Mouse (Mus musculus) limb, embryonic 11.5 days (tissue): ENCODE data around the gene Ccdc85b. TPM values are rescaled to one million over a fixed set of nuclear protein-coding genes. Genes with fewer than 3 reads are reported as not detected.
"Not testable (repeated sequence)": the region's sequence is repeated elsewhere in the genome, so short reads cannot be mapped to it uniquely, and the experiment has no call there.

Experiments used
- ATAC-seq: fragments of 200-750 bp; cut with Nextera tagmentation; 2 replicates; pipeline ENCODE4 v1.8.0; 2017; ENCODE audit warnings: low read depth; ENCODE audit not compliant: insufficient number of reproducible peaks, low FRiP score, low TSS enrichment
- DNase-seq: peaks from one replicate; pipeline ENCODE4 v3.0.0-alpha.2; 2015; ENCODE audit warnings: low spot score
- H3K27ac ChIP-seq: fragments of 300-500 bp; sonication (generic); replicated peaks from 2 replicates; pipeline ENCODE4 v1.5.1; 2014; ENCODE audit warnings: low read depth, mild to moderate bottlenecking, low read length
- H3K27me3 ChIP-seq: fragments of 300-500 bp; sonication (generic); 2 replicates; pipeline ENCODE4 v1.6.1; 2014; ENCODE audit warnings: mild to moderate bottlenecking, low read length, mixed read lengths; ENCODE audit not compliant: control insufficient read depth, insufficient read depth
- H3K36me3 ChIP-seq: fragments of 300-500 bp; sonication (generic); 2 replicates; pipeline ENCODE4 v1.6.1; 2014; ENCODE audit warnings: mild to moderate bottlenecking, low read length, moderate library complexity, mixed read lengths; ENCODE audit not compliant: control insufficient read depth, insufficient read depth
- H3K4me1 ChIP-seq: fragments of 300-500 bp; sonication (generic); 2 replicates; pipeline ENCODE4 v1.6.1; 2014; ENCODE audit warnings: low read length, mixed read lengths; ENCODE audit not compliant: control insufficient read depth, insufficient read depth
- H3K4me2 ChIP-seq: fragments of 300-500 bp; sonication (generic); 2 replicates; pipeline ENCODE4 v1.6.1; 2014; ENCODE audit warnings: low read depth, mild to moderate bottlenecking, moderate library complexity; ENCODE audit not compliant: severe bottlenecking
- H3K4me3 ChIP-seq: fragments of 300-500 bp; sonication (generic); 2 replicates; pipeline ENCODE4 v1.5.1; 2014; ENCODE audit warnings: low read depth, low read length
- H3K9ac ChIP-seq: fragments of 300-500 bp; sonication (generic); 2 replicates; pipeline ENCODE4 v1.6.1; 2014; ENCODE audit warnings: mild to moderate bottlenecking, low read length
- H3K9me3 ChIP-seq: fragments of 300-500 bp; sonication (generic); 2 replicates; pipeline ENCODE4 v1.6.1; 2016; ENCODE audit warnings: low read length; ENCODE audit not compliant: control insufficient read depth
- WGBS: fragments of 180-500 bp; shearing (Covaris S2); extraction: QIAGEN DNeasy Blood & Tissue Kit; methylation state at CpG from one replicate; pipeline ENCODE4 v1.1.7; 2014; 5-methylcytosine and 5-hydroxymethylcytosine counted together
- polyA plus RNA-seq: library from polyadenylated mRNA; unstranded; fragments of >200 nt; fragmentation: Nextera tagmentation; extraction: Ambion mirVana; gene quantifications from 2 replicates; pipeline ENCODE4 v1.2.1, GENCODE M21; 2014

The Ccdc85b gene
- polyA plus RNA-seq, 1 experiment from 2014 or later, result 7.9 TPM

- Histone ChIP-seq H3K9ac (peak overlapping the region; percentile 94), H3K4me3 (peak overlapping the region; percentile 100), H3K27ac (peak overlapping the region; percentile 97), H3K9me3 (no peaks in the 10 kb centered on the region), H3K4me1 (peaks cover 9% of the 10 kb centered on the region; the same call in 1 of the 2 replicates), H3K4me2 (peak overlapping the region; percentile 59), H3K36me3 (peaks cover 23% of the 10 kb centered on the region), H3K27me3 (no peaks in the 10 kb centered on the region)
- ATAC-seq (peak; percentile 15; the same call in 1 of the 2 replicates), DNase-seq (peak; percentile 80)
- 0% methylated on average over 59 of the region's 59 CpGs for WGBS
Observed at GRCm38 (mm10) chr19:5490898-5491708, 33.4 kb upstream of the Ccdc85b start.

- peak within 1 kb of the TSS; percentile 94 for H3K9ac ChIP-seq
- peaks cover 9% of the 10 kb centered on the region; the same call in 1 of the 2 replicates for H3K4me1 ChIP-seq
- under 1% methylated on average over 62 of the region's 62 CpGs for WGBS
Observed at GRCm38 (mm10) chr19:5490313-5490897, 32.7 kb upstream of the Ccdc85b start, which contains the start of gene Cfl1. Gene Cfl1, plus strand, starts transcription at chr19:5490455.

GRCm38 (mm10) chr19:5489721-5490120 is 32.0 kb upstream of the Ccdc85b start:
- H3K9me3 ChIP-seq, ATAC-seq, DNase-seq, H3K9ac ChIP-seq, H3K4me1 ChIP-seq, H3K27me3 ChIP-seq: not testable (repeated sequence)
- peak overlapping the region; percentile 100; the same call in 1 of the 2 replicates for H3K4me3 ChIP-seq
- peaks cover 21% of the 10 kb centered on the region for H3K36me3 ChIP-seq
- WGBS, result 57% methylated on average over 10 of the region's 10 CpGs
- H3K4me2 ChIP-seq, result peak overlapping the region; percentile 20; the same call in 1 of the 2 replicates
- H3K27ac ChIP-seq, result peak overlapping the region; percentile 97; the same call in 1 of the 2 replicates

More at GRCm38 (mm10) chr19:5490313-5490897, 32.7 kb upstream of the Ccdc85b start, which contains the start of gene Cfl1:
- Histone ChIP-seq H3K4me2 (peak within 1 kb of the TSS; percentile 59), H3K27me3 (no peaks in the 10 kb centered on the region), H3K36me3 (peaks cover 20% of the 10 kb centered on the region), H3K27ac (peak within 1 kb of the TSS; percentile 97), H3K9me3 (no peaks in the 10 kb centered on the region), H3K4me3 (peak within 1 kb of the TSS; percentile 100)
- DNase-seq (peak; percentile 96), ATAC-seq (peak; percentile 45)

GRCm38 (mm10) chr19:5488878-5489571 is 31.3 kb upstream of the Ccdc85b start:
- under 1% methylated on average over 26 of the region's 26 CpGs for WGBS
- Histone ChIP-seq H3K9me3 (no peaks in the 10 kb centered on the region), H3K27me3 (no peaks in the 10 kb centered on the region), H3K9ac (peak overlapping the region; percentile 47), H3K27ac (peak overlapping the region; percentile 90), H3K4me1 (peaks cover 9% of the 10 kb centered on the region; the same call in 1 of the 2 replicates), H3K4me2 (peak overlapping the region; percentile 59), H3K36me3 (peaks cover 19% of the 10 kb centered on the region), H3K4me3 (peak overlapping the region; percentile 41)
- ATAC-seq, result peak; percentile 80
- DNase-seq, result peak; percentile 99

GRCm38 (mm10) chr19:5487768-5488550 is 30.3 kb upstream of the Ccdc85b start, which contains the start of gene Mus81:
Gene Mus81, minus strand, starts transcription at chr19:5488402.
- DNase-seq, result peak; percentile 99
- H3K4me2 ChIP-seq, result peak within 1 kb of the TSS; percentile 59
- ATAC-seq, result peak; percentile 80
- H3K4me1 ChIP-seq, result peaks cover 9% of the 10 kb centered on the region; the same call in 1 of the 2 replicates
- no peaks in the 10 kb centered on the region for H3K27me3 ChIP-seq
- H3K9ac ChIP-seq, result peak within 1 kb of the TSS; percentile 60
- peak within 1 kb of the TSS; percentile 41 for H3K4me3 ChIP-seq
- H3K36me3 ChIP-seq, result peaks cover 15% of the 10 kb centered on the region
- H3K9me3 ChIP-seq, result no peaks in the 10 kb centered on the region
- WGBS, result under 1% methylated on average over 39 of the region's 39 CpGs
- peak within 1 kb of the TSS; percentile 90 for H3K27ac ChIP-seq

GRCm38 (mm10) chr19:5486771-5487170 is 29.1 kb upstream of the Ccdc85b start:
- Histone ChIP-seq H3K36me3 (peaks cover 10% of the 10 kb centered on the region), H3K4me1 (peaks cover 4% of the 10 kb centered on the region; the same call in 1 of the 2 replicates), H3K4me2 (peak overlapping the region; percentile 59; the same call in 1 of the 2 replicates), H3K4me3 (no peak overlapping the region), H3K9me3 (no peaks in the 10 kb centered on the region), H3K9ac (no peak overlapping the region), H3K27ac (no peak overlapping the region), H3K27me3 (no peaks in the 10 kb centered on the region)
- no peak for DNase-seq
- no peak for ATAC-seq
- 90% methylated on average over 4 of the region's 4 CpGs for WGBS

- no peak for DNase-seq
- Histone ChIP-seq H3K4me2 (no peak overlapping the region), H3K4me3 (no peak overlapping the region), H3K36me3 (peaks cover 12% of the 10 kb centered on the region), H3K27ac (no peak overlapping the region), H3K27me3 (no peaks in the 10 kb centered on the region), H3K9ac (no peak overlapping the region), H3K9me3 (no peaks in the 10 kb centered on the region), H3K4me1 (peaks cover 4% of the 10 kb centered on the region; the same call in 1 of the 2 replicates)
- WGBS, result 90% methylated on average over 8 of the region's 8 CpGs
- no peak for ATAC-seq
Observed at GRCm38 (mm10) chr19:5486286-5486685, 28.6 kb upstream of the Ccdc85b start.
